In the genomic region with DNA sequence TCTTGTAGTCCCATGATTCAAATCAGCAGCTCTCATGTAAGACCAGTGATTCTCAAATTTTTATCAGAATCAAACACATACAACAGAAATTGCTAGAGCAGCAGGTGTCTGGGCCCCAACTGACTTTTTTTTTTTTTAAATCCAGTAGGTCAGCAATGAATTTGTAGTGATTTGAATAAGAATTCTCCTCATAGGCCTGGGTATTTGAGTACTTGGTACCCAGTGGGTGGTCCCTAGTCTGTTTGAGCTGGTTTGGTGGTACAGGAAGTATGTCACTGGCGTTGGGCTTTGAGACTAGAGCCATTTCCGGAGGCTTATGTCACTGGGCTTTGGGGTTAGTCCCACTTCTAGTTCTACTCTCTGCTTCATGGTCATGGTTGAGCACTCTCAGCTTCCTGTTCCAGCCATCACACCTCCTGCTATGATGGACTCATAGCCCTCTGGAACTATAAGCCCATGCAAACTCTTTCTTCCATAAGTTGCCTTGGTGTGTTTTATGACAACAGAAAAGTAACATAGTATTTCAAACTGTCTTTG, we compare ENCODE assay signal across 18 mouse cellular contexts.
"Had no signal": no experiment of that assay in that cellular context is flagged by ENCODE, and none has a peak within 500 bp of the region (broad histone marks: within the 10 kb centered on the region; RNA-seq: fewer than 3 reads in every experiment).

No protein-coding gene starts in this region.

- H3K4me3 ChIP-seq: layer of hippocampus, adult 2 months; limb, embryonic 12.5 days; limb, embryonic 15.5 days; midbrain, embryonic 13.5 days had no signal

- H3K27me3 ChIP-seq: limb, embryonic 12.5 days; limb, embryonic 15.5 days; midbrain, embryonic 13.5 days had no signal

- H3K27ac ChIP-seq: kidney, postnatal 0 days; layer of hippocampus, adult 2 months; limb, embryonic 12.5 days; limb, embryonic 15.5 days; liver, embryonic 14.5 days; macrophage; midbrain, embryonic 13.5 days had no signal

- H3K4me1 ChIP-seq: midbrain, embryonic 13.5 days had no signal

- H3K36me3 ChIP-seq: limb, embryonic 15.5 days; midbrain, embryonic 13.5 days had no signal

- H3K9me3 ChIP-seq: limb, embryonic 12.5 days; limb, embryonic 15.5 days; midbrain, embryonic 13.5 days had no signal

- DNase-seq: kidney, adult 2 months; kidney, postnatal 25 days; layer of hippocampus, adult 9-11 months; left cerebral cortex, postnatal 4 days; liver, postnatal 0 days; lung, embryonic 14.5 days; right cerebral cortex, adult 18-20 months; right cerebral cortex, postnatal 14 days; right cerebral cortex, postnatal 4 days; thymus, adult 18-20 months; thymus, postnatal 25 days had no signal
